Mouse (Mus musculus) stomach, postnatal 0 days (tissue): ENCODE results near the gene Fgf9.

Source experiments
- CTCF ChIP-seq: IDR thresholded peaks from 2 replicates; pipeline ENCODE4 v1.5.1; 2016; ENCODE audit warnings: antibody characterized with exemption, low read depth, mild to moderate bottlenecking, moderate library complexity
- EP300 ChIP-seq: optimal IDR thresholded peaks from 2 replicates; pipeline ENCODE3; 2016; ENCODE audit warnings: antibody characterized with exemption

- TF ChIP-seq CTCF, result no peak
- no peak for TF ChIP-seq EP300
Observed at GRCm38 (mm10) chr14:58109601-58110000, 39.3 kb downstream of the Fgf9 start.
